Mouse (Mus musculus) monocyte, adult 5-6 weeks (primary cell): ENCODE results near the gene Ndnf. TPM values are rescaled to one million over a fixed set of nuclear protein-coding genes. Genes with fewer than 3 reads are reported as not detected.

Experiments
- ATAC-seq: fragments of 153-309, 156-312 bp; replicated peaks from 2 replicates; pipeline ENCODE4 v1.8.0; 2017; ENCODE audit warnings: mild to moderate bottlenecking; ENCODE audit not compliant: low TSS enrichment, insufficient number of reproducible peaks, severe bottlenecking, poor library complexity, low FRiP score
- total RNA-seq: library from RNA; stranded (forward); fragments of 200-1000, 200-491, 200-594 nt; gene quantifications from 3 replicates; pipeline ENCODE4 v1.2.3, GENCODE M21; 2017

Gene Ndnf
- total RNA-seq: 4.3 to 14.0 TPM (median 13.8 TPM) in 3 replicates

- peak; percentile 74 for ATAC-seq
Measured at GRCm38 (mm10) chr6:65671451-65671850, at the start of gene Ndnf. Gene Ndnf, plus strand, starts transcription at chr6:65671590.

GRCm38 (mm10) chr6:65623016-65623715 is 48.2 kb upstream of the Ndnf start:
- no peak for ATAC-seq

GRCm38 (mm10) chr6:65630578-65630977 is 40.8 kb upstream of the Ndnf start:
- no peak for ATAC-seq

- no peak for ATAC-seq
Measured at GRCm38 (mm10) chr6:65632184-65632583, 39.2 kb upstream of the Ndnf start.

GRCm38 (mm10) chr6:65642431-65642830 is 29.0 kb upstream of the Ndnf start:
- ATAC-seq: no peak

- ATAC-seq: no peak
Measured at GRCm38 (mm10) chr6:65644110-65644509, 27.3 kb upstream of the Ndnf start.

- ATAC-seq: no peak
Measured at GRCm38 (mm10) chr6:65646408-65646807, 25.0 kb upstream of the Ndnf start.

GRCm38 (mm10) chr6:65647731-65648130 is 23.7 kb upstream of the Ndnf start:
- ATAC-seq: peak; percentile 79

GRCm38 (mm10) chr6:65651376-65651775 is 20.0 kb upstream of the Ndnf start:
- no peak for ATAC-seq

GRCm38 (mm10) chr6:65661272-65661671 is 10.1 kb upstream of the Ndnf start:
- no peak for ATAC-seq

- no peak; the same call in 1 of the 2 replicates for ATAC-seq
Measured at GRCm38 (mm10) chr6:65662050-65662449, 9.3 kb upstream of the Ndnf start.

- no peak for ATAC-seq
Measured at GRCm38 (mm10) chr6:65663990-65664389, 7.4 kb upstream of the Ndnf start.

- no peak for ATAC-seq
Measured at GRCm38 (mm10) chr6:65666295-65666694, 5.1 kb upstream of the Ndnf start.

- no peak for ATAC-seq
Measured at GRCm38 (mm10) chr6:65669971-65670370, 1.4 kb upstream of the Ndnf start.

GRCm38 (mm10) chr6:65670981-65671411 is 394 bp upstream of the Ndnf start:
- no peak for ATAC-seq

GRCm38 (mm10) chr6:65672131-65673031 is 991 bp downstream of the Ndnf start:
- ATAC-seq: peak; percentile 50

GRCm38 (mm10) chr6:65693938-65694337 is 22.5 kb downstream of the Ndnf start:
- no peak for ATAC-seq

- ATAC-seq: no peak
Measured at GRCm38 (mm10) chr6:65720676-65721075, 49.3 kb downstream of the Ndnf start.

GRCm38 (mm10) chr6:65725677-65726076 is 54.3 kb downstream of the Ndnf start:
- ATAC-seq: no peak

GRCm38 (mm10) chr6:65728261-65728660 is 56.9 kb downstream of the Ndnf start:
- no peak for ATAC-seq
